In genomic region chr7:137054343-137054742, GRCm38 (mm10) we compare ENCODE assay signal across 18 mouse cellular contexts.
DNase-seq lines count a peak whose midpoint lies in the region; ATAC-seq and TF ChIP-seq lines count a peak whose summit lies in the region.
"Had no signal": no experiment of that assay in that cellular context is flagged by ENCODE, and none has a peak within 500 bp of the region (broad histone marks: within the 10 kb centered on the region; RNA-seq: fewer than 3 reads in every experiment).

No protein-coding gene starts in this region.

- no peaks in the 10 kb centered on the region for H3K27me3 ChIP-seq in heart, adult 2 months (ENCODE audit: control insufficient read depth, insufficient read depth, low read length)
- H3K27me3 ChIP-seq in liver, embryonic 14.5 days (ENCODE audit: control insufficient read depth, insufficient read depth, low read length), result no peaks in the 10 kb centered on the region
- no peaks in the 10 kb centered on the region for H3K27me3 ChIP-seq in liver, embryonic 12.5 days (replicated peaks)
- H3K27me3 ChIP-seq in CH12.LX (replicated peaks), result no peaks in the 10 kb centered on the region
- H3K27me3 ChIP-seq: heart, embryonic 12.5 days; lung, embryonic 15.5 days; midbrain, embryonic 15.5 days had no signal

- 81% methylated on average over 5 of the region's 5 CpGs for WGBS in heart, adult 2 months
- 60% methylated on average over 5 of the region's 5 CpGs for WGBS in liver, embryonic 14.5 days (ENCODE audit: insufficient replicate concordance)
- WGBS in liver, embryonic 12.5 days (ENCODE audit: insufficient replicate concordance), result 62% methylated on average over 5 of the region's 5 CpGs

- H3K9me3 ChIP-seq in liver, embryonic 14.5 days (ENCODE audit: control insufficient read depth, low read length), result no peaks in the 10 kb centered on the region
- no peaks in the 10 kb centered on the region for H3K9me3 ChIP-seq in liver, embryonic 12.5 days (replicated peaks)
- H3K9me3 ChIP-seq in CH12.LX (replicated peaks; ENCODE audit: low read length), result no peaks in the 10 kb centered on the region
- H3K9me3 ChIP-seq: embryonic facial prominence, embryonic 10.5 days; lung, embryonic 15.5 days; midbrain, embryonic 15.5 days had no signal

- H3K79me2 ChIP-seq in heart, adult 2 months (replicated peaks; ENCODE audit: control insufficient read depth, insufficient read depth, low read length), result no peaks in the 10 kb centered on the region
- no peaks in the 10 kb centered on the region for H3K79me2 ChIP-seq in CH12.LX (replicated peaks; ENCODE audit: control insufficient read depth, extremely low read depth, insufficient read depth, poor library complexity, severe bottlenecking)

- peak; percentile 10 for TF ChIP-seq RAD21 in CH12.LX (IDR thresholded peaks at IDR 0.05; ENCODE audit: low read depth, low read length)

- in situ Hi-C loops in CH12.LX (cut with MboI; ENCODE audit: low pct_ligation_motif_present, low pct_unique_long_range_greater_than_20kb, low sequenced_read_pairs), result no loop called here

- no peak overlapping the region for H3K9ac ChIP-seq in heart, adult 2 months (ENCODE audit: low read depth, low read length)
- H3K9ac ChIP-seq in liver, embryonic 14.5 days (replicated peaks), result no peak overlapping the region
- H3K9ac ChIP-seq in liver, embryonic 12.5 days, result no peak overlapping the region
- no peak overlapping the region for H3K9ac ChIP-seq in CH12.LX (ENCODE audit: insufficient read depth, low read depth)
- H3K9ac ChIP-seq: heart, embryonic 12.5 days; lung, embryonic 15.5 days; midbrain, embryonic 15.5 days had no signal

- no peak overlapping the region for H3K4me2 ChIP-seq in liver, embryonic 14.5 days (ENCODE audit: low read depth)
- H3K4me2 ChIP-seq in liver, embryonic 12.5 days, result no peak overlapping the region
- no peak overlapping the region for H3K4me2 ChIP-seq in CH12.LX (ENCODE audit: insufficient read depth, low read depth, poor library complexity, severe bottlenecking)
- H3K4me2 ChIP-seq: heart, embryonic 12.5 days; lung, embryonic 15.5 days; midbrain, embryonic 15.5 days had no signal

- H3K4me1 ChIP-seq in heart, adult 2 months (ENCODE audit: control insufficient read depth, insufficient read depth, low read length), result no peaks in the 10 kb centered on the region
- no peaks in the 10 kb centered on the region for H3K4me1 ChIP-seq in liver, embryonic 14.5 days (replicated peaks; ENCODE audit: control insufficient read depth in 2 of 2, insufficient read depth in 2 of 2, low read length in 1 of 2)
- no peaks in the 10 kb centered on the region for H3K4me1 ChIP-seq in liver, embryonic 12.5 days
- H3K4me1 ChIP-seq in CH12.LX (ENCODE audit: control insufficient read depth in 1 of 2, insufficient read depth in 2 of 2), result peaks cover 0 to 10% of the 10 kb centered on the region in 2 experiments; a peak in 2 of 4 replicates
- H3K4me1 ChIP-seq: lung, embryonic 15.5 days; midbrain, embryonic 15.5 days had no signal

- H3K27ac ChIP-seq in heart, adult 2 months, result no peak overlapping the region
- H3K27ac ChIP-seq in liver, embryonic 14.5 days, result no peak overlapping the region
- H3K27ac ChIP-seq in liver, embryonic 12.5 days, result no peak overlapping the region
- H3K27ac ChIP-seq in CH12.LX (ENCODE audit: insufficient read depth, low read depth), result no peak overlapping the region
- H3K27ac ChIP-seq: embryonic facial prominence, embryonic 10.5 days; lung, embryonic 15.5 days; midbrain, embryonic 15.5 days had no signal

- no peak for ATAC-seq in liver, embryonic 14.5 days (ENCODE audit: insufficient read depth)
- ATAC-seq in liver, embryonic 12.5 days, result no peak
- ATAC-seq: forebrain, embryonic 14.5 days; hindbrain, embryonic 16.5 days; midbrain, embryonic 15.5 days had no signal

- no peak for DNase-seq in heart, adult 2 months
- DNase-seq in heart, postnatal 14 days, result no peak
- no peak for DNase-seq in liver, embryonic 14.5 days (ENCODE audit: low read depth in 3 of 3, low spot score in 3 of 3)
- DNase-seq in CH12.LX (ENCODE audit: extremely low read depth) (no peak), ZHBTc4 (ENCODE audit: low read depth, low spot score) (peak; percentile 20)
- no peak for DNase-seq in urinary bladder, postnatal 14 days (ENCODE audit: low spot score)
- DNase-seq: adrenal gland, adult 8-10 months; cerebellum, adult 2 months; heart, postnatal 36 days; layer of hippocampus, postnatal 36 days; thymus, postnatal 14 days had no signal

- no peak overlapping the region for H3K4me3 ChIP-seq in heart, adult 2 months
- H3K4me3 ChIP-seq in liver, embryonic 14.5 days (ENCODE audit: insufficient read depth in 1 of 2, low read depth in 2 of 2, low read length in 2 of 2), result no peak overlapping the region
- no peak overlapping the region for H3K4me3 ChIP-seq in liver, embryonic 12.5 days
- H3K4me3 ChIP-seq in CH12.LX (replicated peaks in 1 of 3; ENCODE audit: low read depth in 2 of 3, low read length in 2 of 3, poor library complexity in 1 of 3), result no peak overlapping the region
- H3K4me3 ChIP-seq: embryonic facial prominence, embryonic 10.5 days; heart, embryonic 12.5 days; lung, embryonic 15.5 days; midbrain, embryonic 15.5 days had no signal

- intact Hi-C loops in heart, adult 2 months (cut with DNase I), result no loop called here
- intact Hi-C loops in heart, postnatal 14 days (cut with DNase I), result no loop called here

- peak; percentile 62 for TF ChIP-seq CTCF in heart, adult 2 months (IDR thresholded peaks at IDR 0.05)
- peak; percentile 21 for TF ChIP-seq CTCF in liver, embryonic 14.5 days (IDR thresholded peaks at IDR 0.05; ENCODE audit: low read depth)
- TF ChIP-seq CTCF in CH12.LX (conservative IDR thresholded peaks at IDR 0.05 in 1 of 2, IDR thresholded peaks at IDR 0.05 in 1 of 2; ENCODE audit: low read depth in 2 of 2, low read length in 2 of 2), result peak; percentile 55 to 73

- H3K36me3 ChIP-seq in heart, adult 2 months (ENCODE audit: control insufficient read depth, insufficient read depth, low read length), result no peaks in the 10 kb centered on the region
- no peaks in the 10 kb centered on the region for H3K36me3 ChIP-seq in liver, embryonic 14.5 days (replicated peaks; ENCODE audit: control insufficient read depth, insufficient read depth, low read depth)
- no peaks in the 10 kb centered on the region for H3K36me3 ChIP-seq in liver, embryonic 12.5 days
- peaks cover 0 to 3% of the 10 kb centered on the region in 2 experiments for H3K36me3 ChIP-seq in CH12.LX (replicated peaks in 1 of 2; ENCODE audit: control insufficient read depth in 1 of 2, insufficient read depth in 1 of 2, low read length in 1 of 2)
- H3K36me3 ChIP-seq: embryonic facial prominence, embryonic 10.5 days; heart, embryonic 12.5 days; lung, embryonic 15.5 days; midbrain, embryonic 15.5 days had no signal

- no peak for TF ChIP-seq POLR2A in heart, adult 2 months (IDR thresholded peaks at IDR 0.05; ENCODE audit: insufficient read depth, low read depth, low read length)
- TF ChIP-seq POLR2A in CH12.LX (IDR thresholded peaks at IDR 0.05; ENCODE audit: low read depth, low read length), result no peak

- dilution Hi-C loops in CH12.LX (cut with MboI; ENCODE audit: extremely low pct_ligation_motif_present, extremely low pct_unique_long_range_greater_than_20kb, low sequenced_read_pairs), result no loop called here

- TF ChIP-seq EP300 in heart, adult 2 months (IDR thresholded peaks at IDR 0.05; ENCODE audit: insufficient read depth, low read depth, low read length), result no peak
- no peak for TF ChIP-seq EP300 in liver, embryonic 14.5 days (IDR thresholded peaks at IDR 0.05; ENCODE audit: low read depth)
- no peak for TF ChIP-seq EP300 in CH12.LX (IDR thresholded peaks at IDR 0.05; ENCODE audit: low read length)

TF ChIP-seq in CH12.LX, 34 proteins besides CTCF, POLR2A, EP300 and RAD21:
- TF ChIP-seq CHD2 (IDR thresholded peaks at IDR 0.05; ENCODE audit: low read length), result no peak
- peak; percentile 43 for TF ChIP-seq SMC3 (IDR thresholded peaks at IDR 0.05; ENCODE audit: low read depth, low read length)
